Mouse (Mus musculus) MEL (cell line): Measurements from ENCODE around the gene Pon2. TPM values are rescaled to one million over a fixed set of nuclear protein-coding genes. Genes with fewer than 3 reads are reported as not detected.
A peak's percentile ranks its signal among the peaks of the same experiment; 100 is the strongest.

Experiments used
- DNase-seq: peaks from one replicate; pipeline ENCODE4 v3.0.0; 2011; ENCODE audit warnings: low read depth, low spot score
- H3K27ac ChIP-seq: 2 replicates; pipeline ENCODE4 v1.5.1; 2012; ENCODE audit warnings: low read depth, mild to moderate bottlenecking, control low read depth, low read length, moderate library complexity; ENCODE audit not compliant: control insufficient read depth
- H3K27me3 ChIP-seq, 2 experiments: fragments of 150-350 bp in 1 of 2; sonication (generic) in 1 of 2; 2 replicates each; pipeline ENCODE4 v1.6.1; 2012; ENCODE audit warnings: low read length in 2 of 2, mild to moderate bottlenecking in 2 of 2, improper control_type of control experiment in 1 of 2, moderate library complexity in 1 of 2; ENCODE audit not compliant: insufficient read depth in 2 of 2, control insufficient read depth in 1 of 2
- H3K36me3 ChIP-seq, 2 experiments: 2 replicates each; pipeline ENCODE4 v1.6.1; 2012 to 2014; ENCODE audit warnings: low read length in 2 of 2, improper control_type of control experiment in 1 of 2, inconsistent platforms in 1 of 2, mild to moderate bottlenecking in 1 of 2; ENCODE audit not compliant: insufficient read depth in 2 of 2, control insufficient read depth in 1 of 2
- H3K4me1 ChIP-seq, 2 experiments: fragments of 150-350 bp in 1 of 2; sonication (generic) in 1 of 2; 2 replicates each; pipeline ENCODE4 v1.6.1; 2012; ENCODE audit warnings: low read length in 2 of 2, improper control_type of control experiment in 1 of 2, mild to moderate bottlenecking in 1 of 2; ENCODE audit not compliant: insufficient read depth in 2 of 2, control insufficient read depth in 1 of 2
- H3K4me3 ChIP-seq, 2 experiments: fragments of 150-350 bp in 1 of 2; sonication (generic) in 1 of 2; 2 replicates each; pipeline ENCODE4 v1.5.1; 2012; ENCODE audit warnings: low read depth in 2 of 2, low read length in 2 of 2, mild to moderate bottlenecking in 2 of 2, moderate library complexity in 2 of 2, control low read depth in 1 of 2, improper control_type of control experiment in 1 of 2; ENCODE audit not compliant: control insufficient read depth in 1 of 2, insufficient read depth in 1 of 2
- H3K79me2 ChIP-seq: 2 replicates; pipeline ENCODE4 v1.6.1; 2012; ENCODE audit warnings: mild to moderate bottlenecking, low read length, moderate library complexity; ENCODE audit not compliant: control insufficient read depth, poor library complexity, insufficient read depth
- H3K9ac ChIP-seq: 2 replicates; pipeline ENCODE4 v1.6.1; 2012; ENCODE audit warnings: low read depth, mild to moderate bottlenecking, control low read depth, low read length, moderate library complexity; ENCODE audit not compliant: control insufficient read depth, poor library complexity, severe bottlenecking
- H3K9me3 ChIP-seq: fragments of 150-350 bp; sonication (generic); replicated peaks from 2 replicates; pipeline ENCODE4 v1.6.1; 2012; ENCODE audit warnings: mild to moderate bottlenecking, low read length, improper control_type of control experiment, moderate library complexity; ENCODE audit not compliant: insufficient read depth
- BHLHE40 ChIP-seq: IDR thresholded peaks from 2 replicates; pipeline ENCODE4 v1.6.1; 2012; ENCODE audit warnings: low read depth, mild to moderate bottlenecking, inconsistent platforms, low read length, improper control_type of control experiment, borderline replicate concordance
- CHD1 ChIP-seq: IDR thresholded peaks from 2 replicates; pipeline ENCODE4 v1.6.1; 2012; ENCODE audit warnings: low read depth, mild to moderate bottlenecking, inconsistent platforms, low read length, improper control_type of control experiment
- CHD2 ChIP-seq: IDR thresholded peaks from 2 replicates; pipeline ENCODE4 v1.6.1; 2011; ENCODE audit warnings: low read length, improper control_type of control experiment
- CTCF ChIP-seq, 3 experiments: IDR thresholded peaks in 2 of 3; conservative IDR thresholded peaks in 1 of 3; 2 replicates each; pipeline ENCODE4 v1.5.1; 2011 to 2012; ENCODE audit warnings: low read length in 3 of 3, low read depth in 2 of 3, mild to moderate bottlenecking in 2 of 3, improper control_type of control experiment in 1 of 3, inconsistent platforms in 1 of 3, mixed read lengths in 1 of 3, moderate library complexity in 1 of 3; ENCODE audit not compliant: control insufficient read depth in 1 of 3, insufficient read depth in 1 of 3, poor library complexity in 1 of 3, severe bottlenecking in 1 of 3
- E2F4 ChIP-seq: IDR thresholded peaks from 2 replicates; pipeline ENCODE4 v1.6.1; 2011; ENCODE audit warnings: low read depth, low read length, improper control_type of control experiment, borderline replicate concordance
- ELF1 ChIP-seq: IDR thresholded peaks from 2 replicates; pipeline ENCODE4 v1.6.1; 2014; ENCODE audit warnings: low read depth, mild to moderate bottlenecking, inconsistent platforms, low read length, improper control_type of control experiment, moderate library complexity
- EP300 ChIP-seq, 2 experiments: IDR thresholded peaks; 2 replicates each; pipeline ENCODE4 v1.6.1; 2011; ENCODE audit warnings: improper control_type of control experiment in 2 of 2, low read length in 2 of 2, low read depth in 1 of 2, mild to moderate bottlenecking in 1 of 2
- ETS1 ChIP-seq: IDR thresholded peaks from 2 replicates; pipeline ENCODE4 v1.6.1; 2012; ENCODE audit warnings: low read depth, mild to moderate bottlenecking, inconsistent platforms, low read length, improper control_type of control experiment, moderate library complexity
- GABPA ChIP-seq: IDR thresholded peaks from 2 replicates; pipeline ENCODE4 v1.6.1; 2012; ENCODE audit warnings: low read depth, mild to moderate bottlenecking, inconsistent platforms, low read length, improper control_type of control experiment, moderate library complexity
- GATA1 ChIP-seq: IDR thresholded peaks from 2 replicates; pipeline ENCODE4 v1.6.1; 2011; ENCODE audit warnings: low read depth, low read length, improper control_type of control experiment
- HCFC1 ChIP-seq: IDR thresholded peaks from 2 replicates; pipeline ENCODE4 v1.6.1; 2012; ENCODE audit warnings: low read depth, mild to moderate bottlenecking, inconsistent platforms, low read length, improper control_type of control experiment, moderate library complexity
- JUND ChIP-seq: IDR thresholded peaks from 2 replicates; pipeline ENCODE4 v1.6.1; 2011; ENCODE audit warnings: low read depth, mild to moderate bottlenecking, improper control_type of control experiment, low read length
- KAT2A ChIP-seq: conservative IDR thresholded peaks from 2 replicates; pipeline ENCODE4 v1.6.1; 2012; ENCODE audit warnings: low read depth, low read length, improper control_type of control experiment, inconsistent platforms
- MAFK ChIP-seq: IDR thresholded peaks from 2 replicates; pipeline ENCODE4 v1.6.1; 2011; ENCODE audit warnings: low read depth, mild to moderate bottlenecking, low read length, improper control_type of control experiment, borderline replicate concordance
- MXI1 ChIP-seq: IDR thresholded peaks from 2 replicates; pipeline ENCODE4 v1.6.1; 2011; ENCODE audit warnings: mild to moderate bottlenecking, low read depth, low read length, improper control_type of control experiment
- MYB ChIP-seq: IDR thresholded peaks from 2 replicates; pipeline ENCODE4 v1.6.1; 2011; ENCODE audit warnings: mild to moderate bottlenecking, low read depth, low read length, improper control_type of control experiment
- MYC ChIP-seq: IDR thresholded peaks from 2 replicates; pipeline ENCODE4 v1.6.1; 2011; ENCODE audit warnings: low read depth, mild to moderate bottlenecking, low read length, improper control_type of control experiment, moderate library complexity
- POLR2AphosphoS2 ChIP-seq: IDR thresholded peaks from 2 replicates; pipeline ENCODE4 v1.6.1; 2011; ENCODE audit warnings: low read length, improper control_type of control experiment
- POLR2AphosphoS5 ChIP-seq: IDR thresholded peaks from 2 replicates; pipeline ENCODE4 v1.6.1; 2012; ENCODE audit warnings: low read depth, borderline replicate concordance, mild to moderate bottlenecking, inconsistent platforms, low read length, moderate library complexity, mixed read lengths
- RAD21 ChIP-seq: IDR thresholded peaks from 2 replicates; pipeline ENCODE4 v1.6.1; 2011; ENCODE audit warnings: mild to moderate bottlenecking, low read depth, low read length, improper control_type of control experiment
- RCOR1 ChIP-seq: IDR thresholded peaks from 2 replicates; pipeline ENCODE4 v1.6.1; 2012; ENCODE audit warnings: low read depth, mild to moderate bottlenecking, inconsistent platforms, low read length, improper control_type of control experiment
- TAL1 ChIP-seq: IDR thresholded peaks from 2 replicates; pipeline ENCODE4 v1.6.1; 2012; ENCODE audit warnings: mild to moderate bottlenecking, inconsistent platforms, low read length, moderate library complexity, mixed read lengths
- TBP ChIP-seq: IDR thresholded peaks from 2 replicates; pipeline ENCODE4 v1.8.0; 2011; ENCODE audit warnings: low read depth, low read length, improper control_type of control experiment
- TCF12 ChIP-seq: IDR thresholded peaks from 2 replicates; pipeline ENCODE4 v1.6.1; 2014; ENCODE audit warnings: low read depth, mild to moderate bottlenecking, inconsistent platforms, low read length, improper control_type of control experiment, moderate library complexity
- UBTF ChIP-seq: IDR thresholded peaks from 2 replicates; pipeline ENCODE4 v1.6.1; 2012; ENCODE audit warnings: low read depth, mild to moderate bottlenecking, inconsistent platforms, low read length, improper control_type of control experiment, moderate library complexity, borderline replicate concordance; ENCODE audit not compliant: insufficient read depth
- USF1 ChIP-seq: IDR thresholded peaks from 2 replicates; pipeline ENCODE4 v1.6.1; 2014; ENCODE audit warnings: low read depth, mild to moderate bottlenecking, inconsistent platforms, low read length, improper control_type of control experiment, moderate library complexity
- USF2 ChIP-seq, 2 experiments: IDR thresholded peaks; 2 replicates each; pipeline ENCODE4 v1.6.1; 2011 to 2012; ENCODE audit warnings: improper control_type of control experiment in 2 of 2, low read length in 2 of 2, borderline replicate concordance in 1 of 2, inconsistent platforms in 1 of 2, low read depth in 1 of 2, mild to moderate bottlenecking in 1 of 2; ENCODE audit not compliant: insufficient read depth in 1 of 2
- ZC3H11A ChIP-seq: IDR thresholded peaks from 2 replicates; pipeline ENCODE4 v1.6.1; 2012; ENCODE audit warnings: low read depth, mild to moderate bottlenecking, inconsistent platforms, low read length, improper control_type of control experiment
- ZKSCAN1 ChIP-seq: IDR thresholded peaks from 2 replicates; pipeline ENCODE4 v1.6.1; 2012; ENCODE audit warnings: low read depth, mild to moderate bottlenecking, inconsistent platforms, low read length, improper control_type of control experiment, moderate library complexity
- ZMIZ1 ChIP-seq: IDR thresholded peaks from 2 replicates; pipeline ENCODE4 v1.6.1; 2012; ENCODE audit warnings: low read depth, mild to moderate bottlenecking, inconsistent platforms, low read length, improper control_type of control experiment, moderate library complexity
- ZNF384 ChIP-seq: IDR thresholded peaks from 2 replicates; pipeline ENCODE4 v1.6.1; 2012; ENCODE audit warnings: low read depth, mild to moderate bottlenecking, inconsistent platforms, low read length, improper control_type of control experiment
- polyA plus RNA-seq, 2 experiments: library from polyadenylated mRNA; stranded (reverse) in 1 of 2; unstranded in 1 of 2; fragments of >175 nt in 1 of 2; fragments of >200 nt in 1 of 2; gene quantifications; 2 replicates each; pipeline versions ENCODE4 v1.2.1 to v1.2.4; 2012; ENCODE audit warnings: low replicate concordance in 2 of 2, low read depth in 1 of 2; ENCODE audit not compliant: insufficient read length in 2 of 2, insufficient read depth in 1 of 2, missing spikeins in 1 of 2
- total RNA-seq: library from RNA; depleted of rRNA; stranded (reverse); fragments of 300-350 nt; gene quantifications from 2 replicates; pipeline ENCODE4 v1.2.3, GENCODE M21; 2012

Gene Pon2
- total and polyA plus RNA-seq, 3 experiments, result 14.4 to 21.2 TPM; not detected in 1

- Histone ChIP-seq H3K27ac (no peak overlapping the region), H3K9me3 (no peaks in the 10 kb centered on the region), H3K4me1 (peaks cover 40 to 54% of the 10 kb centered on the region in 2 experiments), H3K36me3 (peaks cover 11 to 62% of the 10 kb centered on the region in 2 experiments), H3K79me2 (peaks cover 26% of the 10 kb centered on the region)
- no peak for DNase-seq
- no peak for TF ChIP-seq GABPA
- no peak for TF ChIP-seq ZNF384
- TF ChIP-seq TBP, result no peak
- TF ChIP-seq CHD1, result no peak
- TF ChIP-seq RCOR1, result no peak
- no peak for TF ChIP-seq CHD2
- no peak for TF ChIP-seq MAFK
- TF ChIP-seq TCF12, result no peak
- TF ChIP-seq MYC, result no peak
- no peak for TF ChIP-seq ZKSCAN1
- TF ChIP-seq POLR2AphosphoS5, result no peak
- TF ChIP-seq USF2 (IDR thresholded peaks at IDR 0.05; ENCODE audit: borderline replicate concordance in 1 of 2, insufficient read depth in 1 of 2, low read depth in 1 of 2, low read length in 2 of 2), result no peak
- TF ChIP-seq BHLHE40, result no peak
- TF ChIP-seq TAL1, result no peak
- no peak for TF ChIP-seq RAD21
- TF ChIP-seq, all 39 proteins: peak for 0
- Histone ChIP-seq H3K4me3 (no peak overlapping the region), H3K27me3 (no peaks in the 10 kb centered on the region), H3K9ac (no peak overlapping the region)
Observed at GRCm38 (mm10) chr6:5292841-5293240, 5.4 kb downstream of the Pon2 start.

DNA sequence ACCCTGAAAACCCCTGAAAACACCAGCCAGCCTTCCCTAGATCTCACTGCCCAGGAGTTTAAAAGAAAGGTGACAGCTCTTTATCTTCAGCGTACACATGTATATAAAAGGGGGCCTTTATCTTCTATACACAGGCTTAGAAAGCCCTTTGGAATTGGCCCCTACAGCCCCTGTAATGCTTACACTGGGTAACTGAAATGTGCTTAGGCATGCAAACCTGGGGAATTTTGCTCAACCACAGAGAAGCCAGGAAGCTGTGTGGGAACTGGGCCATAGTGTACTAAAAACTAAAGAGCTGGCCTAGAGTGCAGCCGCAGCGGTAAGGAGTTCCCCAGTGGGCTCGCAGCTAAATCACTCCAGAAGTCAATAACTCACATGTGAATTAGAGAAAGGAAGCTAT is 6.8 kb downstream of the Pon2 start:
- no peaks in the 10 kb centered on the region for H3K27me3 ChIP-seq
- H3K4me3 ChIP-seq, result no peak overlapping the region
- peak overlapping the region; percentile 58 for H3K27ac ChIP-seq
- H3K9me3 ChIP-seq, result no peaks in the 10 kb centered on the region
- H3K9ac ChIP-seq, result peak overlapping the region; percentile 12; the same call in 1 of the 2 replicates
- peaks cover 11 to 69% of the 10 kb centered on the region in 2 experiments for H3K36me3 ChIP-seq
- peak; percentile 77 for DNase-seq
- peaks cover 48 to 56% of the 10 kb centered on the region in 2 experiments for H3K4me1 ChIP-seq
- H3K79me2 ChIP-seq, result peaks cover 20% of the 10 kb centered on the region
- TF ChIP-seq RCOR1 (peak; percentile 76; the same call in 1 of the 2 replicates), GATA1 (peak; percentile 90), JUND (no peak), MAFK (peak; percentile 88), EP300 (IDR thresholded peaks at IDR 0.05; ENCODE audit: low read depth in 1 of 2, low read length in 2 of 2) (peak; percentile 85 to 93), USF1 (no peak), TCF12 (peak; percentile 95), ZC3H11A (no peak), MYB (no peak), POLR2AphosphoS2 (no peak), UBTF (no peak), ELF1 (no peak), MXI1 (peak; percentile 87), CTCF (IDR thresholded peaks at IDR 0.05 in 2 of 3, conservative IDR thresholded peaks at IDR 0.05 in 1 of 3; ENCODE audit: control insufficient read depth in 1 of 3, insufficient read depth in 1 of 3, low read depth in 2 of 3, low read length in 3 of 3, poor library complexity in 1 of 3, severe bottlenecking in 1 of 3) (no peak), ZMIZ1 (no peak), CHD2 (no peak), HCFC1 (no peak), MYC (no peak), RAD21 (no peak), E2F4 (no peak), POLR2AphosphoS5 (no peak), KAT2A (no peak), ZNF384 (no peak), ETS1 (peak; percentile 91)
